Mouse (Mus musculus): ENCODE results near the gene D11Wsu47e.

- TF ChIP-seq EP300 (IDR thresholded peaks at IDR 0.05; ENCODE audit: insufficient read depth, low read depth, low read length), result no peak
- TF ChIP-seq POLR2A (IDR thresholded peaks at IDR 0.05; ENCODE audit: insufficient read depth, low read depth, low read length), result no peak
These were observed 655 bp downstream of the D11Wsu47e start for GRCm38 (mm10) chr11:113684707-113685426.

Measured in heart, adult 2 months (tissue).